Mouse (Mus musculus): ENCODE measurements around the gene Ddx23.
A peak's percentile ranks its signal among the peaks of the same experiment; 100 is the strongest.

The Ddx23 gene

DNA sequence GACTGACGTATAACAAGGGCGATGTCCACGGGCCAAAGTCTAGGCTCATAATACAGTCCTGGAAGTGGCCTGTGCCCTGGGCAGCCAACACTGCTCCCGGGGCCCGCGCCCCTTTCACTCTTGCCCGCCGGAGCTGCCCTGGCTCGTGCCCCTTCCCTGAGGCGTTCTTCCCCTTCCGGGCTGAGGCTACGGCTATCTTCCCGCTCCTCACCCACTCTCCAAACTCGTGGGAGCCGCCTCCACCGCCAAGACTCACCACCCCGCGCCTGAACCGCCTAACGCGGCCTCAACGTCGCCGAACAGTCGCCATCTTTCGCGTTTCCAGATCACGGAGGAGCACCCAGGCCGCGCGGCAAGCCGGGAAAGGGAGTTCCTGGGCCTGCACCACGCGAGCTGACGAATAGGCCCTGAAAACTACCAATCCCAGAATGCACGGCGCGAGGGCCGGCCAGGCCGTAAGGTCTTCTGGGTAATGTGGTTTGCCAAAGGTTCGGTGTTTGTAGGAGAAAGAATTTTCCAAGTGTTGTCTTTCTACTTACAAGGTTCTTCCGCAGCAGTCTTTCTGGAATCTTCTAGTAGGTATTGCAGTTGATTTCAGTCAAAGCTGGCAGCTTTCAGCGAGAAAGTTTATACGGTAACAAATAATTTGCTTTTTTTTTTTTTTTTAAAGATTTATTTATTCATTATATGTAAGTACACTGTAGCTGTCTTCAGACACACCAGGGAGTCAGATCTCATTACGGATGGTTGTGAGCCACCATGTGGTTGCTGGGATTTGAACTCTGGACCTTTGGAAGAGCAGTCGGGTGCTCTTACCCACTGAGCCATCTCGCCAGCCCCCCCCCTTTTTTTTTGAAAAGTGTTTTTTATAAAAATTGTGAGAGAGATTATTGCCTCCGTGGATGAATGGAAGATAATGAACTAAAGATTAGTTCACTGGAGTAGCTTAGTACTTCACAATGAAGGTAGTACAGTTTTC is at the start of gene Ddx23:
Gene Ddx23 (minus strand): TSS at position 328 of the 979 bp plus-strand sequence.
- DNase-seq, result peak; percentile 93

DNA sequence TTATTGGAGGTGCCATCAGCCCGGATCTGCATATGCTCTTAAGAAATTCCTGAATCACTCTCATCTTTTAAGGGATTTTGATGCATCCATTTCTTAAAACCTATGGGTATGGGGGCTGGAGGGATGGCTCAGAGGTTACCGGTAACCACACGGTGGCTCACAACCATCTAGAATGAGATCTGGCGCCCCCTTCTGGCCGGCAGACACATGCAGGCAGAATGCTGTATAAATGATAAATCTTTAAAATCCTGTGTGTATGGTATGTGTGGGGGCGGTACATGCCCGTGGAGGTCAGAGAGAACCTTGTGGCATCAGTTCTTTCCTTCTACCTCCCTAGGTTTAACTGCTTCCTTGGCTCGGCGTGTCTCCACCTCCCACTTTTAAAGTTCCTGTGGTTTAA is 47.7 kb upstream of the Ddx23 start:
- DNase-seq, result peak; percentile 86

DNA sequence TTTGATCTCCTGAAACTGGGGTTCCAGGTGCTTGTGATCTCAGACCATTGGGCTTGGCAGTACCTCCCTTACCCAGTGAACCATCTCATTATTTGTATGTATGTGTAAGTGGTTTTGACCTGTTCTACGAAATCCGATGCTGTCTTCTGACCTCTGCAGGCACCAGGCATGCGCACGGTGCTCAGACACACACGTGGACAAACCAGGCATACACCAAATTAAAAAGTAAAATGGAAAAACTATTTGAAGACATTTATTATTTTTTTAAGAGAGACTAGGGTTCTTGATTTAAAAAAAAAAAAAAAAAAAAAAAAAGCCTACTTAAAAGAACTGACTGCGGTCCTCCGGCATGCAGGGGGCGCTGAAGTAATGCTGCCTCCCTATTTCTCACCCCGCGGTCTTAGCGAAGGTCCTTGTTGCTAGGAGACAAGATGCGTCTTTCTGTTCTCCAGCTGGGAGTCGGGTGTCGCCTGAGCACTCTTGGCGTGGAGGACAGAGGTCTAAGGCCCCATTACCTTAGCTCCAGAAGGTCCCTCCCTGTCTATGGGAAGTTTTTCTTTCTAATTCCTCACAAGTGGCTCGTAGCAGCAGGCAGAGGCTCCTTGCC is 45.2 kb upstream of the Ddx23 start, which contains the start of gene Ccdc65:
Gene Ccdc65 (plus strand): TSS at position 442 of the 607 bp plus-strand sequence.
- peak; percentile 90 for DNase-seq

DNA sequence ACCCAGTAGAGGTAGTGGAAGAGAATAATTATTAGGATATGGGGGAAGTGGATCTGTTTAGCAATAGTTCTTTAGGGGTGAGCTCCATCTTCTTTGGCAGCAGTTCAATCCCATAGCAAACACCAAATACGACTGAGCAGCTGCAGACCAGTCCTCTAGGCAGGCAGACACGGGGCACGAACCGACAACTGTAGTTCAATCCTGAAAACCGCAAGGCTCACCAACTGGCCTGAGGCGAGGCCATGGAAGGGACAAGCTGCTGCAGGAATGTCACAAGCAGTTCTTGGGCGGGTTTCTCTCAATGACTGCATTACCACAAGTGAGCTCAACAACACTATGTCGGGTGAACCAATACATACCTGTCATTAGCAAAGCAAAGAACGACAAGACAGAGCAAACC is 41.6 kb upstream of the Ddx23 start:
- DNase-seq, result no peak

DNA sequence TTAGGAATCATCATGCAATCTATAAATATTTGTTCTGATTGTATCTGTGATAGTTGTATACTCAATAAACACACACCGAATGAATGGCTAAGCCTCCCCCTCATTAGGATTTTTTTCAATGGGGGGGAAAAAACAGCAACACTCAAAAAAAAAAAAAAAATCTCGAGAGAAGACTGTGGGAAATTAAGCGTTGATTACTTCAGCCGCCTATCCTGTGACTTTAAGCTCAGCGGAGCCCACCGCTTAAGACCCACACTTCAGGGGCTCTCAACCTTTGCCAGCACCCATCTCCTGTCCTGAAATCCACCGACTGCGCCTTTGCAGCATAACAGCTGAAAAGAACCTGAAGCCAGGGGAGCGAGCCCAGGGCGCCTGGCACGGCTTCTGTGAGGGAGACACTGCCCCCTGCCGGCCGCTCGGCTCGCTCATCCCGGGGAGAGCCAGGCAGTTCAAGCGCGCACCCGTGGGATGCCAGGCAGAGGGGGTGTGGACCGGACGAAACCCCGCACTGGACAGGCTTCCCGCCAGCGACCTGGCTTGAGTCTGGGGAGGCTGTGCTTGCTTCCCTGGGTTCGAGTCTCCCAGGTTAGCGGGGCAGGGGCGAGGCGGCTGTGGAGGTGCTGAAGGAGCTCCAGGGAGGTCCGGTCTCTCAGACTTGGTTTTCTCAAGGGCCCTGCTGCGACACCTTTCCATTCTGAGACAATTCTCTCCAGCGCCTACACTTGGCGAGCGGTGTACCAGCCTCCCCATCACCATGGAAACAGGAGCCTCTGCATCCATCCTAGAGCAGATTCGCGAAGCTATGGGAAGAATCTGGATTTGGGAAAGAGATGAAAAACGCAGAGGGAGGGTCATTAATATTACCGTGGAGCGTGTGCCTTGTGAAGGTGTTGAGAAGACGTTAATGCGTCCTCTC is 36.8 kb upstream of the Ddx23 start:
- DNase-seq, result peak; percentile 96

DNA sequence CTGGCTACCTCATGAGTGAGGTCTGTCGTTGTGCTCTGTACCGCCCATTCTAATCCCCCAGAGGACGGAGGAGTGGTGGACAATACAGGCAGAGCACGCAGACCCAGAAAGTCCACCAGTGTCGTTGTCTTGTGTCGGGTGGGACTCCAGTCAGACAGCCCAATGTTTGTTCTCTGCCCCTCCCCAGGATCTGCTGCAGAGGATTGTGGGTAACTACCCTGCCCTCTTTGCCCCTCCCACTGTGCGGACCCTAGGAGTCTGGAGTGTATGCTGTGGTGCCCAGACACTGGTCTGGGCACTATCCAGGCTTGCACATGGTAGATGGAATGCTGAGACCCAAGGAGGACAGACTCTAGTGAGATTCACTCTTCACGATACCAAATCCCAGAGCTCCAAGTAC is 33.5 kb upstream of the Ddx23 start:
- no peak for DNase-seq

DNA sequence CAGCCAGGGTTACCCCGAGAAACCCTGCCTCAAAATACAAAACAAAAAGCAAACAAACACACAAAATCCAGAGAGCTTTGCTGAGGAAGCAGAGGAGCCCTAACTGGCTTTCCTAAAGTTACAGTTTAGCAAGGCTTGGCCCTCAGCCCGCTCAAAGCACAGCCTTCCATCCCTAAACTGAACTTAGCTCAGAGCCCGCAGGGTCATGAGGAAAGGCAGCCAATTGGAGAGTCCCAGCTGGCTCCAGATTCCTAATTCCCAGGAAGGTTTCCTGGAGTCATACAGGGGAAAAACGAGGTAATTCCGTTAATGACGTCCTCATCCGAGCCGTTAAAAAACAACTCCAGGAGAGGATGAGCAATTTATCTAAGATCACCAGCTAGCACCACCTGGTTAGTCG is 33.0 kb upstream of the Ddx23 start:
- no peak for DNase-seq

DNA sequence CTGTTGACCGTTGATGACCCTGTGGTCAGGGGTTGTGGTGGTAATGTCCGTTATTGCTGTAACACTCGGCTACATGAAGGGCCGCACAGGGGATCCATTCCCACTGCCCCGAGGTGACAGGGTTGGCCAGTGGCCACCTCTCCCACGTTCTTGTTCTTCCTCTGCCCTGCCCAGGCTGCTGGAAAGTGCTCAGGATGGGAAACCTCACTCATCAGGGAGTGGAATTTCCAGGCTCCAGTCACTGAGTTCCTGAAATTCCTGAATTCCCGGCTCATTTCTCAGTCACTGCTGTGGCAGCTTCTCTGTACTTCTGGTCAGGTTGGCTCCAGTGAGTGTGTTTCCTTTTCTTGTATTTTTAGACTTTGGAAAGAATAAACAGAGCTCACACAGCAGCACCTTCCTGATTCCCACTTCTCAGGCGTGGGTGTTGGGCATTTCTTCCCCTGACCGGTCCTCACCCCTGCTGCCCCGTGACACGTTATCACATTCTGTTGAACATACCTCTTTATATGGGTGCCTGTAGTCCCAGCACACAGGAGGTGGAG is 29.5 kb upstream of the Ddx23 start:
- no peak for DNase-seq

DNA sequence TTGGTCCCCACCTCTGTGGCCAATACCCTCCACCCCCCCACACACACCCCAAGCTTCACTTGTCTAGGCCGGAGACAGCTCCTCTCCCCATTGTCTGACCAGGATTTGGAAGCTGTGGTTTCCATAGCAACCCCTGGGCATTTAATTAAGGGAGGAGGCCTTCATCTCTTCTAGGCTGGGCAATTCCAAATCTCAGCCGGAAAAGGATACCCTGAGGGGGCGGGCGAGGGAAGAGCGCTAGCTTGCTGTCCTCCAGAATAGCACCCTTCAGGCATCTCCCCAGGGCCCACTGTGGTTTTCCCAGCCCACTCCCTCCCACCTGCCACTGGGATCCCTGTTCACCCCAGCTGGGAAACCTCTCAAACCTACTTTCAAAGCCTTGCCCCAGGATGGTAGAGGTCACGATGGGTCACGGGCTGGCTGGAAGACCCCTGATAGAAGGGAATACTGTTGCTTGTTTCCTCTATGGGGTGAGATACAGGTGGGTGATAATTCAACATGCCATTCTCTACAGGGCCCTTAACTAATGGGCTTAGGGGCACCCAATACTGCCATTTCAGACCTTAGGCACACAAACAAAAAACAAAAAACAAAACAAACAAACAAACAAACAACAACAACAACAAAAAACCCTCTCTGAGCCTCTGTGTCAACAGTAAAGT is 28.9 kb upstream of the Ddx23 start:
- peak; percentile 42 for DNase-seq

DNA sequence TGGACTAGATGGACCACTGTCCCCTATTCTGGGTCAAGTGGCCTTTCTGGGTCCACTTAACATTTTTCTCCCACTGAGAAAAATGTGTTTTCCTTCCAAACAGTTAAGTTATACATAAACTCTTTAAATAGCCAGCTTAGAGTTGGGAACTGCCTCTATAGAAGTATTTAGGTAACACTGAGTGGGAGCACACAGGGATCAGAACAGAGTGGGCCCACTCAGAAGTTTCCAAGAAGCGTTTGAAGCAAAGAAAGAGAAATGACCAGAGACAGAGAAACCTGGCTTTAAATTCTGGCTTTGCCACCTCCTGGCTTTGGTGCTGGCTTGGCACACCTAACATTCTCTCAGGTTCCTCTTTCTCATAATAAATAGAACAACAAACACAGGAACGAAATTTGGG is 27.0 kb upstream of the Ddx23 start:
- DNase-seq, result no peak

DNA sequence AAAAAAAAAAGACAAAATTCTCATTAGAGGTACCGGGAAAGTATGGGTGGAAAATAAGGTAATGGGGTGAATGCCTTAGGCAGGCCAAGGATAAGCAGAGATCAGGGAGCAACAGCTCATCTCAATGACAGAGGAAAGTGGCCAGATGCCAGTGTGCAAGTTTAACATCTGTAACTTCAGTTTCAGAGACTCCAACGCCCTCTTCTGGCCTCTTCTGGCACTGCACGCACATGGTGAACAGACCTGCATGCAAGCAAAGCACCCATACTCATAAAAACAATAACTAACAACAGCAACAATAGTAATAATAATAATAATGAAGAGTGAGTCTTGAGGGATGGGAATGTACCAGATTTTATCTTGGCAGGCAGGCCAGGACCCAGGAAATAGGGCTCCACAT is 23.2 kb upstream of the Ddx23 start:
- no peak for DNase-seq

DNA sequence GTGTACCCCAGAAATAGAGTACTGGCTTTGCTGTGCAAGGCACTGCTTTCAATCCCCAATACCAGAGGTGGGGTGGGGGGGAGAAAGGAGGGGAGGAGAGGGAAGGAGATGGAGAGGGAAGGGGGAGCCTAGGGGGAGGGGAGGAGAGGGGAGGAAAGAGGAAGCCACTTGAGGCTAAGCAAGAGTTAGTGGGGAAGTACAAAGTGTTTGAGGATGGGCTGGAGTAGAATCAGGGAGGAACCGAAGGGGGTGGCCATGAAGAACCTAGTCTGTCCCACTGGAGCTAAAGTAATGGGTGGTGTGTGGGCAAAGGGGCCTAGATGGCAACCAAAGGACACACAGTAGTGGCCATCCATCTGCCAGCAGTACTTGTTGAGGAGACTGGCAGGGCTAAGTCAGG is 21.1 kb upstream of the Ddx23 start:
- DNase-seq, result no peak

DNA sequence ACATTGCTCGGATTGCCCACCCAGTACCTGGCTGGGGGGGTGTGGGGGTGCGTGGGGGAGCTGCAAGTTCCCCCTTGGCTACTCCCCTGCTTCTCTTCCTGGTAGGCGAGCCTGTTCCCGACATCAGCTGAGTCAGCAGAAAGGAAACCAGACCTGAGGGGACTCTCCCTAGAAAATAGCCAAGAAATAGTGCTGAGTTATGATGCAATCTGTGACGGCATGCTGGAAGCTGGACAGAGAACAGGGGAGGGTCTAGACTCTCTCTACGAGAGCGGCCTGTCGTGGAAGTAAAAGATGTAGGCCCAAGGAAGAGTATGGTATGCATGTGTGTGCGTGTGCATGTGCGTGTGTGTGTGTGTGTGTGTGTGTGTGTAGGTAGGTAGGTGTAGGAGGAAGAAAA is 20.5 kb upstream of the Ddx23 start:
- DNase-seq, result no peak

DNA sequence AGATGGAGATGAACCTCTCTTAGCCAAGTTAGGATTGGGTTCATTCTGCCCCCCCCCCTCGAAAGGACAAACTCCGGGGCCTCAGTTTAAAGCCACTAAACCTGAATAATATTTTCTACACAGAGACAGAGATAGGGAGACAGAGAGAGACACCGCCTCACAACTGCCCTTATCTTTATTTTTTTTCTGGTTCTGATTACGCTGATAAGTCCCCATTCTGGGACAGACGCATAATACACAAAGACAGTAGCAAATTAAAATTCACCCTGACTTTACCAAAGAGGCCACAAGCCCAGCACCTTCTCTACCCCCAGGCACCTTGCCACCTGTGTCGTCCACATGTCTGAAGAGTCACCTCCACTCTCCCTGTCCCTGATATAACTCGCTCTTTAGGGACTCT is 18.9 kb upstream of the Ddx23 start:
- no peak for DNase-seq

DNA sequence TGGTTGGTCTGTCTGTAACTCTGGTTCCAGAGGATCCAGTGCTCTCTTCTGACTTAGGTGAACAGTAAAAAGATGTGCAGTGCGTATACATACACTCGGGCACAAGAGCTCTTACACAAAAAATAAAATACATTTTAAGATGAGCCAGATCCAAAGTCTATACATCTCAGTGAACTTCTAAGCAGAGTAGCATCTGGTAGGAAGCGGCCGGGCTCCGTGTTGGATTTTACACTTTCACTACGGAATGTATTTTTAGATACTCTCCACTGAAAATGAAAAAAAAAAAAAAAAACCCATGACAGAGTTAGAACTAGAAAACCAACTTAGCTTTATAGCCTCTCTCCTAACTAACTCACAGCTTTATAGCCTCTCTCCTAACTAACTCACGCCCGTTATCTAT is 18.0 kb upstream of the Ddx23 start:
- no peak for DNase-seq

DNA sequence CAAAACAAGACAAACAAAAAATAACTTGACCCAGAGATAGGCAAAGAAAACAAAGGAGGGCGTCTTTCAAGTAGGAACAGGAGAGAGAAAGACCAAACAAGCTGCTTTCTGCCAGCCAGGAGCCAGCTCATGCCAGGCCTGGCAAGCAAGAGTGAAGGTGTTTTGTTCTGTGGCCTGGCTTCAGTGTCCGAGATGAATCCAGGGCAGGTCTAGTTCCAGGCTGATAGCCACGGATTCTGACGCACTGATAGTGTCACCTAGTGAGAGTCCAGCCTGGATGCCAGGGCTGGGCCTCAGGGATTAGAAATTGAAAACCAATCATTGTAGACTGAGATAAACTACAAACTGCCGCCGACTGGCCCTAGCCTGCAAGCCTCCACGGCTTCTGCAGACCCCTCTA is 15.3 kb upstream of the Ddx23 start:
- DNase-seq, result no peak

DNA sequence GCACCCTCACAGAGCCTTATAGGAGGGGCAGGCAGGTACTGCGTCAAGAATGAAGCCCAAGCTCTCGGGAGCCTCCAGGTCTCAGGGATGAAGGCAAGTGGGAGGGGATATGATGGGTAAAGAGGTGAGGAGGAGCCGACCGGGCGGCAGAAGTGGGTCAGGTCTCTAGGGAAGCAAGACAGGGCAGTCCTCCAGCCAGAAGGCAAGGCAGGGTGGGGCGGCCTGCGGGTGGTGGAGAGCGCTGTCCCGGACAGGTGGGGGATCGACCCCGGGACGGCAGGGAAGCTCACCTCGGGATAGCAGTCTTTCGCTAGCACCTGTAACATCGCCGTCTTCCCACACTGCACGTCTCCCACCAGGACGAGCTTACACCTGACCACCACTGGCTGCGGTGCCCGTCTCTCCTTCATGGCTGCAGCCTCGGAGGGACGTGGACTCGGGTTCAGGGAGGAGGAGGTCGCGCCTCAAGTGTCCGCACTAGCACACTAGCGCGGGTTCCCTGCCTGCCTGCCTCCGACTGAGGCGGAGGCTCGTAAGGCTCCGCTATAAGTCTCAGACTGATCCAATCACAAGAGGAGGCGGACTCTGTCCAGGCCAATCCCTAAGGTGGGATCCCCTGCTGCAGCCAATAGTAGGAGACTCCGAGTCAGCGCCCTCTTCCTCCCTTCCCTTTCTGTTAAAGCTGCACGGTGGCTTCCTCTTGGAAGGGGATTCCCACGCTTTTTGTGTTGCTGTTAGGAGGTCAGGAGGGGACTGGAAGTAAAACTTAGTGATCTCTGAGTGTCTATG is 14.4 kb upstream of the Ddx23 start, which contains the start of gene Rnd1:
Gene Rnd1 (minus strand): TSS at position 522 of the 789 bp plus-strand sequence.
- peak; percentile 84 for DNase-seq

DNA sequence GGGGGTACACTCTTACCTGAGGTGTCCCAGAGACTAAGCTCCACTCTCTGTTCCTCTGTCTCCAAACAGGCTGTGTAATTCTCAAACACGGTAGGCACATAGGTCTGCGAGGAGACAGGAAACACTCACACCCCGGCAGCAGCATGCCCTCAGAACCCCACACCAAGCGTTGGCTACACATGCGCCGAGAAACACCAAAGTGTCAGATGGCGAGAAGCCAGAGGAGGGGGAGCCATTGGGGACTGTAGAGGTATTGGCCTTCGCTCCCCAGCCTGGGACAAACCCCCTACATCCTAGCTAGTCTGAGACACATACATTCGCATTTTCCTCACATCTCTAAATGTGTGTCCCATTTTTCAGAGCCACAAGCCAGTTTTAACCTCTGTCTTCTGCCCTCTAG is 13.8 kb upstream of the Ddx23 start:
- DNase-seq, result no peak

DNA sequence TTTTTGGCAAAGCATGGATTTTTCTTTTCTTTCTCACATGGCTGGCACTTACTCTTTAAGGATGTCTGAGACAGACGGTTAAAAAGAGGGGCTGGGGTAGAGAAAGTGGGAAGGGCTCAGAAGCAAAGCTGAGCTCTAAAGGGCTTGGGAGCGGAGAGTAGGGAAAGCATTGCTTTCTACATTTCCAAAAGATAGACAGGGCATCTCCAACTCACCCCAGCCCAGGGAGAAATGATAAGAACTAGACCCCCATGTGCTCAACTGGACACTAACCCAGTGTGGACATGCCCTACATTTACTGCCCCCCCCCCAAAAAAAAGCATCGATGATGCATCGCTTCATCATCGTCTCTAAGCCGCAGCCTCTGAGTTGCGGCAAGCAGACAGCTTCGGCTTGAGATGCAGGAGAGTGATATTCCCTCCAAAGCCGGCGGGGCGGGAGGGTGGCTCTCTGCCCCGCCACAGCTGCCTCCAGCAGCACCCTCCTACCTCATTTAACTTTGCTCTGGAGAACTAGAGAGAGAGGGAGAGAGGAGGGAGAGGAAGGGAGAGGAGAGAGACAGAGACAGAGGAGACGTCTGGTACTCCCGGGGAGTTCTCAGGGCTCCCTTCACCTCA is 13.0 kb upstream of the Ddx23 start:
- no peak for DNase-seq

DNA sequence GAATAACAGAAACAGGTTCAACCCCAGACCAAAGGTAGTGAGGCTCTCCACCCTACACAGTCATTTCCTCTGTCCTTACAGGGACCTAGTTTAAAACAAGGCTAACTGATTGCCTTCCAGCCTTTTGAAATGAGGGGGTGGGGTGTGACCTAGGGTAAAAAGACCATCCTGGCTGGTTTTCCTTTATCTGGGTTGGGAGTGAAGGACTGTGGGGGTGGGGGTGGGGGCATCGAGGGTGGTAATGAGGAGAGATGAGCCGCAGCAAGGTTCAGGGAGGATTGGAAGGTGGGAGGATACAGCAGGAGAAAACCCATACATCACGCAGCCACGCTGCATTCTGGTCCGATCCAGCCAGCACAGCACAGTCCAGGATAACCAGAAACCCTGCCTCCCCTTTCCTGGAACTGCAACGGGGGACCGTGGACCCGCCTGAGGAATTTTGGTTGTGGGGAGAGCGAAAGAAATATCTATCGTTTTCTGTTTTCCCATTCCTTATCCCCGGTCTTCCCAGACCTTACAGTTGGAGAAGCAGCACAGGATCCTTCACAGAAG is 12.4 kb upstream of the Ddx23 start:
- DNase-seq, result no peak

All from right cerebral cortex, postnatal 14 days (tissue).